Mouse (Mus musculus): ENCODE measurements at regions not wholly inside any gene's neighbourhood (a gene's known extent, or its start where the extent isn't known, plus 50 kb on each side); places are given as distances from the start of the nearest gene placed in this dataset.

DNA sequence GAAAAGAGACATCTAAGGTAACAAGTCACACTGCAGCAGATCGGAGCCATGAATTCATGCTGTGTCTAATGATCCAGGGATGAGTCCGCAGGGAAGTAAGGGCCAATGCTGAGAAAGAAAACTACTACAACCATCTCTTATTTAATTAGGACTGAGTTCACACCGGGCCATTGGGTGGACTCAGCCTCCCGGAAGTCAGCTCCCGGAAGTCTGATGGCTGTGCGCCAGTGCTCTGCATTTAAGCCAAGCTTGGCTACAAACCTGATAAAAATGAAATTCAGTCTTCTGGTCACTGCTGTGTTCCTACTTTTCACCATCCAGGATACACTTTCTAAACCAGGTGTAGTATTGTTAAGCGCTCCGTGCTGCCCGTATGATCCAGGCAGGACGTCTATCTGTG is 62.8 kb upstream of the Adtrp start:
- TF ChIP-seq CTCF (IDR thresholded peaks at IDR 0.05; ENCODE audit: low read depth) (no peak), EP300 (IDR thresholded peaks at IDR 0.05; ENCODE audit: low read depth) (no peak)
